Mouse (Mus musculus): ENCODE measurements around the gene Hist1h4d.
"Not testable (repeated sequence)": the region's sequence is repeated elsewhere in the genome, so short reads cannot be mapped to it uniquely, and the experiment has no call there.

Hist1h4d gene

DNA sequence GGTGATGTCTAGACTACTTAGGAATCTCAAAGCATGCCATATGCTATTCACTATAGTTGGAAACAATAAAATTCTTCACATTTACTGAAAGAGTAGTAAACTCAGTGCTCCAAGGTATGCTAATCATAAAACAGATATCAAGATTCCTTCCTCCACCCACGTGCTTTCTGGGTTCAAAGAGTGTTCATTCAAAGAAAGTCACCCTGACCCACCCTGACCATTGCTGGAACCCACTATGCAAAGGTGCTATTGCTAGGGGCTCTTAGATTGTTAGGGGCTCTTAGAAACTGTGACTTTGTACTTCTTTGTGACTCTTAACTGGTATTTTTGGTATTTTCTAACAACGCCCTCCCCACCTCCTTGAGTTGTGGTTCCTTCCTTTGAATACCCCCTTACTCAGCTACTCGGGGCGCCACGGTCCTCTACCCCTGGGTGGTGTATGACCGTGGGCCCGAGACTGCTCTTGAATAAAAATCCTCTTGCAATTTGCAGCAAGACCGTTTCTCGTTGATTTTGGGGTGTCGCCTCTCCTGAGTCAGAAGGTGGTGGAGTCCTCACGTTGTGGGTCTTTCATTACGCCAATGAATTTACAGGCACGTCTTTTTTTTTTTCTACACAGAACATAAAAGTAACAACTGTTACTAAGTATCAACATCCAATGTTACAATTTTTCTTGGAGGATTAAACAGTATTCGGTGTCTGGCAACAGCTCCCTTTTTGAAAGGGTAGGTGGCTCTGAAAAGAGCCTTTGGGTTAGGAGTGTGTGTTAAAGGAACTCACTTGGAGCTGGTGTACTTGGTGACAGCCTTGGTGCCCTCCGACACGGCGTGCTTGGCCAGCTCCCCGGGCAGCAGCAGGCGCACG, 8.1 kb upstream of the Hist1h4d start:
- DNase-seq (ENCODE audit: low spot score), result not testable (repeated sequence)

GRCm38 (mm10) chr13:23573898-23574524, 7.4 kb upstream of the Hist1h4d start, which contains the start of the genes Hist1h2bf and Hist1h2ad:
Hist1h2bf (minus strand) TSS chr13:23574196.
Hist1h2ad (plus strand) TSS chr13:23574381.
- DNase-seq (ENCODE audit: low spot score), result peak; percentile 95

DNA sequence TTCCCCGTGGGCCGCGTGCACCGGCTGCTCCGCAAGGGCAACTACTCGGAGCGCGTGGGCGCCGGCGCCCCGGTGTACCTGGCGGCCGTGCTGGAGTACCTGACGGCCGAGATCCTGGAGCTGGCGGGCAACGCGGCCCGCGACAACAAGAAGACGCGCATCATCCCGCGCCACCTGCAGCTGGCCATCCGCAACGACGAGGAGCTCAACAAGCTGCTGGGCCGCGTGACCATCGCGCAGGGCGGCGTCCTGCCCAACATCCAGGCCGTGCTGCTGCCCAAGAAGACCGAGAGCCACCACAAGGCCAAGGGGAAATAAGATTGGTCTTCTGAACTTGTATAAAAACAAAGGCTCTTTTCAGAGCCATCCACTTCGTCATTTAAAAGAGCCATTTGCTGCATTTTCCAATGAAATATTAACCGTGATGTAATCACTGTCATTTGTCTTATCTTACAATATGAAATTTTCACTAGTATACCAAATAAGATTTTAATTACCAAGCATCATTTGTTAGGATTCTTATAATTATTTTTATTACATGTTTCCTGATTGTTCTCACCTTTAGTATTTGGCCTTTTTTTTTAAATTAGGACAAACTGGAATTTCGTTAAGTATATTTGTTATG, 6.7 kb upstream of the Hist1h4d start:
- DNase-seq (ENCODE audit: low spot score), result not testable (repeated sequence)

DNA sequence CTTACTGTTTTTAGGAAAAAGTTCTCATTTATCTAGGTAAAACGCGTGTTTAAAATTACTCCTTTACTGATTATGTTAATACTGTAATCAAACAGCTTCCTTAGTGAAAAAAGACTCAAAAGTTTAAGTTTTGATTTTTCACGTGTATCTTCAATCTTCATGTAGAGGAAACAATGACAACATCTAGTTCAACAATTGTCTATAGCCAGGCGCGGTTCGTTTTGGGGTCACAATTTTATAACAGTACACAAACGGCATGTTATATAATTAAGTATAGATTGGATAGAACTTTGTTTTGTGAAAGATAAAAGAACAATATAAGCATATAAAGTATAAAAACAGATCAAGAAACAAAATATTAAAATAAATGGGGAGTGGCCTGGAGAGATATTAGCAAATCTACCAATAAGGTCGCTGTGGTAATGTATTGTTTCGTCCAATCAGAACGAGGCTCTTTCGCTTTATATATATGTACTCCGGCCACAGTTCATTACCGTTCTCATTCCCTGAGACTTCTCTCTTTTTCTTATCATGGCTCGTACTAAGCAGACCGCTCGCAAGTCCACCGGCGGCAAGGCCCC, 6.0 kb upstream of the Hist1h4d start, which contains the start of gene Hist1h3d:
TSS of gene Hist1h3d (plus strand) at position 493 of the 581 bp plus-strand sequence.
- peak; percentile 83 for DNase-seq (ENCODE audit: low spot score)

DNA sequence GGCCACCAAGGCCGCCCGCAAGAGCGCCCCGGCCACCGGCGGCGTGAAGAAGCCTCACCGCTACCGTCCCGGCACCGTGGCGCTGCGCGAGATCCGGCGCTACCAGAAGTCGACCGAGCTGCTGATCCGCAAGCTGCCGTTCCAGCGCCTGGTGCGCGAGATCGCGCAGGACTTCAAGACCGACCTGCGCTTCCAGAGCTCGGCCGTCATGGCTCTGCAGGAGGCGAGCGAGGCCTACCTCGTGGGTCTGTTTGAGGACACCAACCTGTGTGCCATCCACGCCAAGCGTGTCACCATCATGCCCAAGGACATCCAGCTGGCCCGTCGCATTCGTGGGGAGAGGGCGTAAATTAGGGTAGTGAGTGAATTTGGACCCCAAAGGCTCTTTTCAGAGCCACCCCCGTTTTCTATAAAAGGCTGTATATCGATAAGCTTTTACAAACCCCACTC, 5.5 kb upstream of the Hist1h4d start:
- not testable (repeated sequence) for DNase-seq (ENCODE audit: low spot score)

- DNase-seq (ENCODE audit: low spot score), result no peak
Observed at GRCm38 (mm10) chr13:23576351-23576881, 5.0 kb upstream of the Hist1h4d start.

GRCm38 (mm10) chr13:23576906-23577639, 4.3 kb upstream of the Hist1h4d start:
- no peak for DNase-seq (ENCODE audit: low spot score)

GRCm38 (mm10) chr13:23577835-23578234, 3.6 kb upstream of the Hist1h4d start:
- DNase-seq (ENCODE audit: low spot score), result no peak

DNA sequence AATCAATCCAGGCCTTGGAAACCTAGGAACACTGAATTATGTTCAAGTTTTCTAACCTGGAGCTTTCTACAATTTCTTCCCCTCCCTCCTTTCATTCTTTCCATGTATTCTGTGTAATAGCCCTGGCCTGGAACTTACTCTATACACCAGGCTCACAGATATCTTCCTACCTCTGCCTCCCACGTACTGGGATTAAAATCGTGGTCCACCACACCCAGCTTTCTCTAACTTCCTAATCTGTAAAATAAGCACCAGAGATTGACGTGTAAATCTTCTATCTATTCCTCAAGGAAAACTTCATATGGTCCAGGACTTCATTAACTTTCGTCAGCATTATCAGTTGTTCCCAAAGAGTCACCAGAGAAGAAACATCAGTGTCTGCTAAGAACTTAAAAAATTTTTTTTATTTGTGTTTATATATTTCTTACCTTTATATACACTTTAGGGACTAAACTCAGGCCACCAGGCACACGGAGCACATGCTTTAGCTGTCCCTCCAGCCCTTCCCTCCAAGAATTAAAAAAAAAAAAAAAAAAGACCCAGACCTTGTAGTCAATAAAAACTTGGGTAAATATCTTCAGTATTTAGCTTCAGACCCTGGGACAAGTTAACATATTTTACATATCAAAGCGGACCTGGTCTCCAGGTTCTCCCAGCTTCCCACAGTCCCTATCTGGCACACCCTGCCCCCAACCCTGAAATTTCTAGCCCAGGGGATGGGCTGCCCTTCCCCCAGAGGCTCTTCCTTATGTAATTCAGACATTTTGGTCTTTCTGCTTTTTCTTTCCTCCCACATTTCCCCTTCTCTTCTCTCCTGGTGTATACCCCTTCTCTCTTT, 1.0 kb downstream of the Hist1h4d start:
- DNase-seq (ENCODE audit: low spot score), result peak; percentile 52

GRCm38 (mm10) chr13:23583387-23584068, 2.1 kb downstream of the Hist1h4d start:
- DNase-seq (ENCODE audit: low spot score), result peak; percentile 47

- peak; percentile 45 for DNase-seq (ENCODE audit: low spot score)
Observed at GRCm38 (mm10) chr13:23584331-23584730, 2.9 kb downstream of the Hist1h4d start.

GRCm38 (mm10) chr13:23585029-23585441, 3.6 kb downstream of the Hist1h4d start:
- DNase-seq (ENCODE audit: low spot score), result peak; percentile 75

DNA sequence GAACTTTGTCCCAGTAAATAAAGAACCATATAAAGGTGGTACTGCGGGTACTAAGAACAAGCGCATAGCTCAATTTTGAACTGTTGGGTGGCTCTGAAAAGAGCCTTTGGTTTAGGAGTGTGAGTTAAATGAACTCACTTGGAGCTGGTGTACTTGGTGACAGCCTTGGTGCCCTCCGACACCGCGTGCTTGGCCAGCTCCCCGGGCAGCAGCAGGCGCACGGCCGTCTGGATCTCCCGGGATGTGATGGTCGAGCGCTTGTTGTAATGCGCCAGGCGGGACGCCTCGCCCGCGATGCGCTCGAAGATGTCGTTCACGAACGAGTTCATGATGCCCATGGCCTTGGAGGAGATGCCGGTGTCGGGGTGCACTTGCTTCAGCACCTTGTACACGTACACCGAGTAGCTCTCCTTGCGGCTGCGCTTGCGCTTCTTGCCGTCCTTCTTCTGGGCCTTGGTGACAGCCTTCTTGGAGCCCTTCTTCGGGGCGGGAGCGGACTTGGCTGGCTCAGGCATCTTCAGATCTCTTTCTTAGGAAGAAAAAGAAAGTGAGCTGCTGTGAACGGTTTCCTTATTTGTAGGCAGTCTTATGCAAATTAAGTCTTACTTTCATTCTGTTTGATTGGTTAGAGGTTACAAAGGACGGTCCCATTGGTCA, 4.2 kb downstream of the Hist1h4d start:
- peak; percentile 91 for DNase-seq (ENCODE audit: low spot score)

GRCm38 (mm10) chr13:23586099-23586939, 4.9 kb downstream of the Hist1h4d start:
- DNase-seq (ENCODE audit: low spot score), result peak; percentile 44

- DNase-seq (ENCODE audit: low spot score), result no peak
Observed at GRCm38 (mm10) chr13:23586940-23587225, 5.5 kb downstream of the Hist1h4d start.

GRCm38 (mm10) chr13:23591206-23591605, 9.8 kb downstream of the Hist1h4d start:
- DNase-seq (ENCODE audit: low spot score), result no peak

DNA sequence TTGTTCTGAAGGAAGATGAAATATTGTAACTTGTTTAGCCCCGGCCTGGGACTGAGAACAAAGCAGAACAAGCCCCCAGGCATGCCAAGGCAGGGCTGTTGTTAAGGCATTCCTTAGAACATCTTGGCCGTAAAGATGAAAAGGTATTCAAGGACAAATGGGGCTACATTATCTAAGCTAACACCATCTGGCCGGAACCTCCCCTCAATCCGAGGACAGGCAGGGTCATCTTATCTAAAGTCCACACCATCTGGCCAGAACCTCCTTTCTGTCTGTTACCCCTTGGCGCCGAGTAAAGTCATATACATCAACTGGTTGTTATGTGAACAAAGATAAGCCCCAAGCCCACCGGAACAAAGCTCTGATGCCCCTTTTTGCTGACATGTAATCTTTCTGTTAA, 10.5 kb downstream of the Hist1h4d start:
- not testable (repeated sequence) for DNase-seq (ENCODE audit: low spot score)

- DNase-seq (ENCODE audit: low spot score), result no peak
Observed at GRCm38 (mm10) chr13:23592614-23593013, 11.2 kb downstream of the Hist1h4d start.
